Mouse (Mus musculus) lung, embryonic 15.5 days (tissue): Measurements from ENCODE around the gene Rnf6. TPM values are rescaled to one million over a fixed set of nuclear protein-coding genes. Genes with fewer than 3 reads are reported as not detected.

ENCODE experiments used
- ATAC-seq: fragments of 200-750 bp; cut with Nextera tagmentation; 2 replicates; pipeline ENCODE4 v1.8.0; 2017; ENCODE audit warnings: moderate number of reproducible peaks, borderline replicate concordance; ENCODE audit not compliant: low FRiP score, low TSS enrichment; ENCODE audit errors: extremely low read depth
- H3K27ac ChIP-seq: fragments of 300-500 bp; sonication (generic); 2 replicates; pipeline ENCODE4 v1.5.1; 2015; ENCODE audit warnings: moderate library complexity, mild to moderate bottlenecking, inconsistent platforms
- H3K27me3 ChIP-seq: fragments of 300-500 bp; sonication (generic); 2 replicates; pipeline ENCODE4 v1.6.1; 2015; ENCODE audit warnings: inconsistent platforms
- H3K36me3 ChIP-seq: fragments of 300-500 bp; sonication (generic); 2 replicates; pipeline ENCODE4 v1.6.1; 2015; ENCODE audit warnings: inconsistent platforms
- H3K4me1 ChIP-seq: fragments of 300-500 bp; sonication (generic); 2 replicates; pipeline ENCODE4 v1.6.1; 2015; ENCODE audit warnings: inconsistent platforms
- H3K4me2 ChIP-seq: fragments of 300-500 bp; sonication (generic); 2 replicates; pipeline ENCODE4 v1.6.1; 2015; ENCODE audit warnings: inconsistent platforms, mild to moderate bottlenecking, moderate library complexity
- H3K4me3 ChIP-seq: fragments of 300-500 bp; sonication (generic); 2 replicates; pipeline ENCODE4 v1.5.1; 2015; ENCODE audit warnings: mild to moderate bottlenecking, inconsistent platforms
- H3K9ac ChIP-seq: fragments of 300-500 bp; sonication (generic); 2 replicates; pipeline ENCODE4 v1.6.1; 2015; ENCODE audit warnings: inconsistent platforms
- H3K9me3 ChIP-seq: fragments of 300-500 bp; sonication (generic); 2 replicates; pipeline ENCODE4 v1.6.1; 2016; ENCODE audit warnings: inconsistent platforms
- WGBS: fragments of 180-500 bp; shearing (Covaris S2); methylation state at CpG from one replicate; pipeline ENCODE4 v1.1.7; 2015; 5-methylcytosine and 5-hydroxymethylcytosine counted together
- polyA plus RNA-seq: library from polyadenylated mRNA; unstranded; fragments of >200 nt; fragmentation: Nextera tagmentation; extraction: Ambion mirVana; gene quantifications from 2 replicates; pipeline ENCODE4 v1.2.1, GENCODE M21; 2015

Gene Rnf6
- polyA plus RNA-seq, 1 experiment from 2014 or later, result 51.7 TPM

DNA sequence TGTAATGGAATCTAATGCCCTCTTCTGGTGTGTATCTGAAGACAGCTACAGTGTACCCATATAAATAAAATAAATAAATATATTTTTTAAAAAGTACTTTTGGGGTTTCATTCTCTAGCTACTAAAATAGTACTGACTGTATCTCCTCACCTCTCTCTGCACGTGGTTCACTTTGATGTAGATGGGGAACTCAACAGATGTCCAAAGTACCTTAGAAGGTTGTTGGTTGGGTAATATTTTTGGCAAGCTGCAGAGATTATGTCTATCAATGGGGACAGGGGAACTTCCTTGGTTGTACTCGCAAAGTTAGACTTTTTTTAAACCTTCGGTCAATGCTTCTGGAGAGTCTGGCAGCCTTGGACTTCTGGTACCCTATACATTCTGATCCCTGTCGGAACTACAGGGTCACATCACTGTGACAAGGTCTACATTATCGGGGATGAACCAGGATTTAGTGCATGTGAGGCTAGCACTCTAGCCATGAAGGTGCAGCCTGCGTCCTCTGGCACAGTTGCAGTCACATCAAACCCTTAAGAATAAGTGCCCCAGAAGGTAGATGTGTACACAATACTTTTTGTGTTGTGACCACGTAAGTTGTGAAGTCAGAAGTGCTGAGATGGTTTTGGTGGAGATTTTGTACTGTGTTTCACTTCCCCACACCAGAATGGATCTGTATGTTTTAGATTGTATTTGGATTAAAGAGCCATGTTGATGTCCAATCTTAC is 24.5 kb upstream of the Rnf6 start:
- Histone ChIP-seq H3K36me3 (no peaks in the 10 kb centered on the region), H3K27me3 (no peaks in the 10 kb centered on the region), H3K4me1 (peaks cover 12% of the 10 kb centered on the region; the same call in 1 of the 2 replicates), H3K27ac (no peak overlapping the region), H3K9me3 (no peaks in the 10 kb centered on the region), H3K9ac (no peak overlapping the region), H3K4me2 (no peak overlapping the region), H3K4me3 (no peak overlapping the region)
- ATAC-seq, result no peak
- WGBS, result 84% methylated on average over 7 of the region's 7 CpGs

DNA sequence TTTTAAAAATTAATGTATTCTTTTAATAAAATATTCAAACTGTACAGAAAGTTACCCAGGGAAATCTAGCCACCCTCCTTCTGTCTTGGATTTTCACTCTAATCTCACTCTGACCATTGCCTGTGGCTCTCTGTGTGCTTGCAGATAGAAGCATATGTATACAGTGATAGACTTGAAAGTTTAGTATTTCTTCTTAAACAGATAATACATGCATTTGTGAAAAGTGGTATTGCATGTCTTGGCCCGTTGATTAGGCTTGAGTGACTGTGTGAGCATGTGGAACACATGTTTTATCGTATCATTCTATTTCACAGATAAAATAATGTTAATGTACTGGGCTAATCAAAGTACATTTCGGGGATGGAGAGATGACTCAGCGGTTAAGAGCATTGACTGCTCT is 23.8 kb upstream of the Rnf6 start:
- no peak overlapping the region for H3K4me3 ChIP-seq
- H3K9ac ChIP-seq, result no peak overlapping the region
- 93% methylated on average over 4 of the region's 4 CpGs for WGBS
- H3K27me3 ChIP-seq, result no peaks in the 10 kb centered on the region
- no peaks in the 10 kb centered on the region for H3K36me3 ChIP-seq
- ATAC-seq, result no peak
- no peak overlapping the region for H3K27ac ChIP-seq
- peaks cover 8% of the 10 kb centered on the region; the same call in 1 of the 2 replicates for H3K4me1 ChIP-seq
- no peak overlapping the region for H3K4me2 ChIP-seq
- H3K9me3 ChIP-seq, result no peaks in the 10 kb centered on the region

- ATAC-seq, result no peak
- Histone ChIP-seq H3K9ac (no peak overlapping the region), H3K36me3 (no peaks in the 10 kb centered on the region), H3K4me3 (no peak overlapping the region), H3K27ac (no peak overlapping the region), H3K9me3 (no peaks in the 10 kb centered on the region), H3K27me3 (no peaks in the 10 kb centered on the region), H3K4me1 (no peaks in the 10 kb centered on the region), H3K4me2 (no peak overlapping the region)
- WGBS, result 90% methylated on average over 3 of the region's 3 CpGs
Observed at GRCm38 (mm10) chr5:146241202-146241601, 19.8 kb upstream of the Rnf6 start.

DNA sequence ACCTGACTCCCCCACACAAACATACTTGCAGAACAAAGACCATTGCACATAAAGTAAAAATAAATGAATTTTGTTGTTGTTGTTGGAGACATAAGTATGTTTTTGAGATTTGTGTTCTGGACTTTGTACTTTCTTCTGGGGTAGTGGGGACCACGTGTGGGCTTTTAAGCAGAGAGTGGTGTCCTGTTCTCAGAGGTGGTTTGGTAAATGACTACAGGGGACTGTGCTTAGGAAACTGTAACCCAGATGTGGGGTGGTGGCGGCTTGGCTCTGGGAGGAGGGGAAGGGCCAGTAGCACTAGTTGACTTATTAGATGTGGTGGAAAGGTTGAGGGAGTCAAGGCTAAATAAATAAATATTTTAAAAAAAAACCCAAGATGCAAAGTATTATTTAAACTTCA is 19.4 kb upstream of the Rnf6 start:
- no peak overlapping the region for H3K4me3 ChIP-seq
- H3K36me3 ChIP-seq, result no peaks in the 10 kb centered on the region
- H3K9me3 ChIP-seq, result no peaks in the 10 kb centered on the region
- WGBS, result 78% methylated on average over 2 of the region's 2 CpGs
- H3K27ac ChIP-seq, result no peak overlapping the region
- no peaks in the 10 kb centered on the region for H3K27me3 ChIP-seq
- ATAC-seq, result no peak
- no peak overlapping the region for H3K4me2 ChIP-seq
- no peaks in the 10 kb centered on the region for H3K4me1 ChIP-seq
- H3K9ac ChIP-seq, result no peak overlapping the region

DNA sequence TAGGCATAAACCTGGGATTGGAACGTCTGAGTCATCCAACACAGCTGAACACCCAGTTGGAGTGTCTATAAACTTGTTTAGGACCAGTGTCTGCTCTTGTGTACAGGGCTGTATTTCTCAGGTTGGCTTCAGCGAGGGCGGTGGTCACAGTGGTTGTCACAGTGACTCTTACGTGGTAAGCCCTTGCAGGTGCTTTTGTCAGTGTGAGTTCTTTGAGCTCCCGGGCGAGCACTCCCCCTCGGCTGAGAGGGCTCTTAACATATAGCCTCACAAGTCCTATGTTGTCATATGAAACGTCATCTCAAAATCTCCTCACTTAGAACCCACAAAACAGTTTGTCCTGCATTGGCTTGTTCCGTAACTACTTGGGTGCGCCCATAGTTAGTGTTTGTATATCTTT is 16.9 kb upstream of the Rnf6 start:
- Histone ChIP-seq H3K27ac (no peak overlapping the region), H3K27me3 (no peaks in the 10 kb centered on the region), H3K9ac (no peak overlapping the region), H3K4me3 (no peak overlapping the region), H3K4me1 (peaks cover 6% of the 10 kb centered on the region; the same call in 1 of the 2 replicates), H3K9me3 (no peaks in the 10 kb centered on the region), H3K4me2 (no peak overlapping the region), H3K36me3 (no peaks in the 10 kb centered on the region)
- 70% methylated on average over 10 of the region's 10 CpGs for WGBS
- no peak for ATAC-seq

GRCm38 (mm10) chr5:146234336-146234735 is 13.0 kb upstream of the Rnf6 start:
- peaks cover 15% of the 10 kb centered on the region for H3K4me1 ChIP-seq

DNA sequence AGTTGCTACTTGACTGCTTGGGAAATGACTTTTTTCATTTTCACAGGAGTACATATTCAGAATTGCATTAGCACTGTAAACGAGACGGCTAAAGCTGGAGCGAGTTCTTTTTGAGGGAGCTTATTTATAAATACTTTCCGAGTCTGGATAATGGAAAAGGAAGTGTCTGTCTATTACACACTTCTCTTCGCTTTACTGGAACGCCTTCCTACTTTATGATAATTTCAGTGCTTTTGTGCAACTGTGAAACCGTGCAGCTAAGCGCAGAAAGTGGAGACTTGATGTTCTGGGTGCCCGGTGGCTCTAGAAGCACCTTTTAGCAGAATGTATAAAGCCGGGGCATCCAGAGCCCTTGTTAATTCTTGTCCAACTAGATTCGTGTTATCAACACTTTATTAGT is 11.5 kb upstream of the Rnf6 start:
- WGBS, result 37% methylated on average over 11 of the region's 11 CpGs
- H3K36me3 ChIP-seq, result no peaks in the 10 kb centered on the region
- peak overlapping the region; percentile 88 for H3K9ac ChIP-seq
- H3K27ac ChIP-seq, result no peak overlapping the region
- no peaks in the 10 kb centered on the region for H3K27me3 ChIP-seq
- H3K4me2 ChIP-seq, result peak overlapping the region; percentile 63
- H3K9me3 ChIP-seq, result no peaks in the 10 kb centered on the region
- ATAC-seq, result no peak
- peak overlapping the region; percentile 86 for H3K4me3 ChIP-seq
- H3K4me1 ChIP-seq, result peaks cover 15% of the 10 kb centered on the region

More at GRCm38 (mm10) chr5:146234336-146234735, 13.0 kb upstream of the Rnf6 start:
- Histone ChIP-seq H3K9me3 (no peaks in the 10 kb centered on the region), H3K9ac (no peak overlapping the region), H3K4me3 (no peak overlapping the region), H3K4me2 (no peak overlapping the region), H3K36me3 (no peaks in the 10 kb centered on the region), H3K27me3 (no peaks in the 10 kb centered on the region), H3K27ac (no peak overlapping the region)
- no peak for ATAC-seq
- 81% methylated on average over 1 of the region's 1 CpGs for WGBS

- H3K9me3 ChIP-seq, result no peaks in the 10 kb centered on the region
- H3K36me3 ChIP-seq, result no peaks in the 10 kb centered on the region
- peak overlapping the region; percentile 86 for H3K4me3 ChIP-seq
- no peaks in the 10 kb centered on the region for H3K27me3 ChIP-seq
- H3K4me2 ChIP-seq, result peak overlapping the region; percentile 63
- no peak for ATAC-seq
- WGBS, result 24% methylated on average over 6 of the region's 6 CpGs
- H3K27ac ChIP-seq, result peak overlapping the region; percentile 97; the same call in 1 of the 2 replicates
- H3K9ac ChIP-seq, result peak overlapping the region; percentile 88
- H3K4me1 ChIP-seq, result peaks cover 15% of the 10 kb centered on the region
Observed at GRCm38 (mm10) chr5:146232056-146232675, 10.8 kb upstream of the Rnf6 start.

GRCm38 (mm10) chr5:146231655-146231996 is 10.3 kb upstream of the Rnf6 start:
- Histone ChIP-seq H3K27ac (peak overlapping the region; percentile 97), H3K9ac (peak overlapping the region; percentile 88), H3K36me3 (no peaks in the 10 kb centered on the region), H3K4me2 (peak overlapping the region; percentile 63), H3K9me3 (no peaks in the 10 kb centered on the region), H3K4me3 (peak overlapping the region; percentile 86), H3K27me3 (no peaks in the 10 kb centered on the region), H3K4me1 (peaks cover 15% of the 10 kb centered on the region)
- peak; percentile 34 for ATAC-seq
- 0% methylated on average over 19 of the region's 19 CpGs for WGBS

DNA sequence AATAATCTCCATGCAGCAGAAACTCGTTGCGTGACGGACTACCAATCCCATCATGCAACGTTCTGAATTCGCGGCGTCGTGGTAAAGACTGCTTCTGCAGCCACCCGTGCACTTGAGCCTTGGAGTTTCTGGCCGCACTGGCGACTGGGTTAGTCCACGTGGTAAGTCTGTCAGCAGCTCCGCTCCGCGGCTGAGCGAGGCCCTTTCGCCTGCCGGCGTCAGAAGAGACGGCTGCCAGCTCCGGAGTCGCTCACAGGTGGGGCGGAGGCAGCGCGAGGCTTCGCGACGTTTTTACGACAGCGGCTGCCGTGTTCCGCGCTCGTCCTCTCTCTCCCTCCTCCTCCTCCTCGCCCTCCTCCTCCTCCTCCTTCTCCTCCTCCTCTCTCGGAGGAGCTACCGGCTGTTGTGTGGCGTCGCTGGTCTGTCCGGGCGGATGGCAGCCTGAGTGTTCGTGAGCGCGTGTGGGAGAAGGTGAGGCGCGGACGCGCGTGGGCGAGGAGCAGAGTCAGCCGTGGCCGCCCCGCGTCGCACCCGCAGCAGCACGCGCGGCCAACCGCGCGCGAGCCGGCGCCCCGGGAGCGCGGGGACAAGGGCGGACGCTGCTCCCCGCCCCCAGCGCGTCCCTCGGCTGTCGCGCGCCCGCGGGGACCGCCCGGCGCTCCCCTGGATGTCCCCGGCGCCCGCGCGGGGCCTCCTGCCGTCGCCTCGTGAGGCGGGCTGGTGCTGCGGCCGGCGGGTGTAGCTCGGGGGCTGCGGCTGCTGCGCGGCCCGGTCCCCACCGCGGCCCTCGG is 9.7 kb upstream of the Rnf6 start, which contains the start of gene Cdk8:
Cdk8 (plus strand) TSS at position 367 of the 791 bp plus-strand sequence.
- Histone ChIP-seq H3K36me3 (no peaks in the 10 kb centered on the region), H3K9me3 (no peaks in the 10 kb centered on the region), H3K4me1 (peaks cover 15% of the 10 kb centered on the region), H3K4me3 (peak within 1 kb of the TSS; percentile 86), H3K27ac (peak within 1 kb of the TSS; percentile 97), H3K27me3 (no peaks in the 10 kb centered on the region), H3K9ac (peak within 1 kb of the TSS; percentile 88), H3K4me2 (peak within 1 kb of the TSS; percentile 63)
- 0% methylated on average over 52 of the region's 102 CpGs for WGBS
- peak; percentile 92 for ATAC-seq

- Histone ChIP-seq H3K4me3 (peak overlapping the region; percentile 86), H3K9me3 (no peaks in the 10 kb centered on the region), H3K27ac (peak overlapping the region; percentile 97), H3K4me2 (peak overlapping the region; percentile 63), H3K36me3 (no peaks in the 10 kb centered on the region), H3K27me3 (no peaks in the 10 kb centered on the region), H3K9ac (peak overlapping the region; percentile 88), H3K4me1 (peaks cover 15% of the 10 kb centered on the region)
- ATAC-seq, result no peak
- WGBS, result 51% methylated on average over 17 of the region's 17 CpGs
Observed at GRCm38 (mm10) chr5:146229869-146230650, 8.7 kb upstream of the Rnf6 start.
